Mouse (Mus musculus): Measurements from ENCODE around the gene Reep3.

DNA sequence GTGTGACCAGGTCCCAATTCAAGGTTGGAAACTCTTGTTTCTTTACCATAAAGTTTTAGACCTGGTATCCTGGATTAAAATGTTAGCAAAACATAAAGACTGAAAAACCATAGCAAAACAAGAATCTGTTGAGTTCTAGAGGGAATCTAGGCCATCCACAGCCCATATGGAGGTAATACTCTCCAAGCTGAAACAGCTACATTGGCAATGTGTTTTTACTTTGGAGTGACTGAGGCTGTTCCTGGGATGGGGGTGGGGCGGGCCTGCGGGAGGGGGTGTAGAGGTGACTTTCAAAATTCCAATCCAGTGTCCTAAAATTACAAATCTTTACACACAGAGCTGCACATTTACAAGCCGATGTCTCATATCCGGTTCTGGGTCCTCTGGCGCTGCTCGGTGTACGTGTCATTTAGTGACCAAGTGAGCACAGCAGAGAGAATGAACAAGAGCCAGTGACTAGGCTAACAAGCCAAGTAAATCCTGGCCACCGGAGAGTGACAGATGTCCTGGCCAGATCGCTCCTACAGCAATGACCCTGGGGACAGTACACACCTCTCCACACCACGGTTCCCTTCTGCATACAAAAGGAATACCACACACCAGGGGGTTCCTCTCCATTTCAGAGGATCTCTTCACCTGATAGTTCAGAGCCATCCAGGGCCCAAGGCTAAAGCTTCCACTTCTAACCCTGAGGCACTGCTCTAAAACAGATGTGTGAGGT is 13.1 kb downstream of the Reep3 start:
- TF ChIP-seq CTCF (IDR thresholded peaks at IDR 0.05; ENCODE audit: borderline replicate concordance, extremely low read depth, insufficient read depth, insufficient read length) (no peak), POLR2A (IDR thresholded peaks at IDR 0.05; ENCODE audit: borderline replicate concordance, extremely low read depth, insufficient read depth, insufficient read length, poor library complexity, severe bottlenecking) (no peak)
